Mouse (Mus musculus) gastrocnemius, postnatal 4 days (tissue): Measurements from ENCODE around the gene Pls1. TPM values are rescaled to one million over a fixed set of nuclear protein-coding genes. Genes with fewer than 3 reads are reported as not detected.

Experiments
- DNase-seq, 2 experiments: peaks; one replicate each; pipeline ENCODE4 v3.0.0; 2021 to 2022; ENCODE audit warnings: low spot score in 2 of 2, mixed read lengths in 2 of 2
- long read RNA-seq, 2 experiments: library from polyadenylated mRNA; stranded (forward); transcript quantifications; one replicate each; pipeline ENCODE4 v2.0.0; 2021
- total RNA-seq, 2 experiments: library from RNA; stranded (reverse); gene quantifications; 2 replicates each; pipeline ENCODE4 v1.2.3; 2021

The Pls1 gene
- under 1 TPM; 0.67 to 0.78 TPM for total RNA-seq
- long read RNA-seq, experiment 1, partial matches to known transcripts: 0 of 3 reads
- long read RNA-seq, experiment 1, other reads (novel, unspliced or antisense): 2 of 3 reads
- long read RNA-seq, experiment 2: 0 reads

DNA sequence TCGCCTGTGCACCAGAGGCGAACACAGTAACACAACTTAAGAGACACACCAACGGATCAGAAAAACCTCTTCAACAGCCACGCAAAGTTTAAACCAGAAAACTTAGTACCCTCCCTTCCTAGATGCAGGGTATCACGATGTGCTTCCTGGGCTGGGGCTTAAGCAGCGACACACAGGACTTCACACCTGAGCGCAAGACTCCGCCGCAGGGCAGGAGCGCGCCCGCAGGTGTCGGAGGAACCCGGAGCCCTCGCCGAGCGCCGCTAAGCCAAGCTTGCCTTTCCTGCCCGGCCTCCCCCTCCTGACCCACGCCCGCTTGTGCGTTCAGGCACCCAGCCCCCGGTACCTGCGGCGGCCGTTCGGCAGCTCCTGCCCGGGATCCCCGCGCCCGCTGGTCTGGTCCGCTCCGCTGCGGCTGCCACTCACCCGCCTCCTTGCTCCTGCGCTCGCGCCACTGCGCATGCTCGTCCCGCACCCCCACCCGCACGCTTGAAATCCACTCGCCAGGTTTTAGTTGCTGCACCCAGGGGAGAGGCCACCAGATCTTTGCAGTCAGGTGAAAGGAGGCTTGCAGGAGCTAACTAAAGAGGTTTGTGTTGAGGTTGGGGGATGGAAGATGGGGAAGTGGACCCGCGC, at the start of gene Pls1:
Gene Pls1, minus strand, starts transcription at position 487 of the 636 bp plus-strand sequence.
- DNase-seq: peak; percentile 42 to 69

DNA sequence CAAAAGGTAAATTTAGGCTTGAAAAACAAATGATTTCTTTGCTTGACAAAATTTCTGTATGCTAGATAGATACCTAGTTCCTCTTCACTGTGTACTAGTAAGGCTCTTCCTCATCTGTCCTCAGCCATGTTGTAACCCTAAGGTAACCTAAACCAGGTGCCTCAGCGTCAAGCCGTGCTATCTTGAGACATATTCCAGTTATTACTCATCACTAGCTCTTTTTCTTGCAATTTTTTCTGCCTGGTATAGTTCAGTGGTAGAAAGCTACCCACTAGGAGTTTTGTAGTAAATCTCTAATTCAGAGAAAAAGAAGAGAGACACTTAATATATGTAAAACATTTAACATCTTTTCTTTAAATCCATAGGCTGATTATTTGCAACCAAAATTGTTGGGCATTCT, 37.6 kb upstream of the Pls1 start:
- no peak for DNase-seq

DNA sequence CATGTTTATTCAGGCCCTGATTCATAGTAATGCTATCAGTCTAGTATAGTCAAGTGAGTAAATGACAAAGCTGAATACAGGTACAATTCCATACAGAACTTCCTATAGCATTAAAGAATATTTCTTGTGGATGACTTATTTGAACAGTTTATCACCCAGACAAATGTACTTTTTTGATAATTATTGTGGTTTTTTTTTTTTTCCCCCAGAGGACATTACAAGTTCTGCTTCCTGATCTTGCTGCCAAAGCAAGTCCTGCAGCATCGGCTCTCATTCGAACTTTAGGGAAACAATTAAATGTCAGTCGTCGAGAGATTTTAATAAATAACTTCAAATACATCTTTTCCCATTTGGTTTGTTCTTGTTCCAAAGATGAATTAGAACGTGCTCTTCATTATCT, 33.1 kb upstream of the Pls1 start:
- DNase-seq: no peak

DNA sequence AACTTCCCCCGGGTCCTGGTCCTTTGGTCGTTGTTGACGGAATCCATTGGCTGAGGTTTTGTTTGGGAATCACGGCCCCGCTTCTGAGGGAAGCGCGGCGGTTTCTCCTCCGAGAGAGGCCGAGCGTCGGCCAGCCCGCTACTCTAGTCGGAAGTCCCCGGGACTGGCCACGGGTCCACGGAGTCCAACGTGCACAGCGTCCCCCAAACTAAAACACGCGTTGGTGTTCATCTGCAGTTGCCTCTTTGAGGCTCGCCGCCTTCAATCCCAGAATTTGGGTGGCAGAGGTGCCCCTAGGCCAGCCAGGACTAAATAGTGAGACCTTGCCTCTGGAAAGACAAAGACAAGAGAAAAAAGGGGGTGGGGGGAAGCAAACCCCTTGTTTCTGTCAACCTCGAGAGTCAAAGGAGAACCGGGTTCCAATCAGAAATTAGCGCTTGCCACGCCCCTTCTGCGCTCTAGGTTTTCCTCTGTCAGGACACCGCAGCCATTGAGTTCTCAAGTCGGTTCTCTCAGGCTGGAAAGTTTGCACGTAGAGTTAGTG, 13.0 kb upstream of the Pls1 start:
- no peak for DNase-seq

DNA sequence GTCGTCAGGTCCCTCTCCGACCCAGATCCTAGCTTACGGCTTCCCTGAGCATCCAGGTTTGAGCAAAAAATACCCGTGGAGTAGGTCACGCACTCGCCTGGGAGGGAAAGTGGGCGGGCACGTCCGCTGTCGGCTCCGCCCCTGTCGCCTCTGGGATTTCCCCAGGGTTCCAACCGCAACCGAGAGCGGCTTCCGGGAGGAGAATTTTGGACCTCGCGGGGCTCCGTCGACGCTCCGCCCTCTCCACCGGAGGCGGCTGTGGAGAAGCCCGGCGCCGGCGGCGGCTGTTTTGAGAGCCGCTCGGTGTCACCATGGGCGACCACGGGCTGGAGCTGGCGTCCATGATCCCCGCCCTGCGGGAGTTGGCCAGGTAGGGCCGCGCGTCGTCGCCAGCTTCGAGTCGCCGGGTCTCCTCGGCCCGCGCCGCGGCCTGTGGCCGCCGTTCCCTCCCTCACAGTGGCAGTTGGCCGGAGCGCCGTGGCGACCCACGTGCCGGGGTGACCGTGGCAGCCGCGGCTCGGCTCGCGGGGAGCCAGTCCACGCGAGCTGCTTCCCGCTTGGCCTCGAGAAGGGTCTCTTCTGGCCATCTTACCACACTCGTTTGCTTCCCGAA, 12.4 kb upstream of the Pls1 start, which contains the start of gene Atr:
Gene Atr, plus strand, starts transcription at position 184 of the 613 bp plus-strand sequence.
- peak; percentile 89 to 95 for DNase-seq

DNA sequence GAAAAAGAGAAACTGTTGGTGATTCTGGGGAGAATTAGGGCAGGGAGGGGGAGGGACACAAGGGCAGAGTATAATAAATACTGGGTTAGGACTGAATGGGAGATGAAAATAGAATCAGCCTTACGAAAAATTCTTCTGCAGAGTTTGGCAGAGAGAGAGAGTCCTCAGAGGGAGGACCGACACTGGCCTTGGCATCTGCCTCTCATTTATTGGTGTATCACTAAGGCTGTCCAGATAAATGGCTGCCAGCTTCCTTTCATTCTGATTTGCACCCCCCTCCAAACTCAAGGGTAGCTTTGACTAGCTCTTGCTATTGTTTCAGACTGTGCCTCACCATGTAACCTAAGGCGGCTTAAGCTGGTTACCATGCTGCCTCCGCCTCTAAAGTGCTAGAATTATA, 10.9 kb upstream of the Pls1 start:
- no peak for DNase-seq

DNA sequence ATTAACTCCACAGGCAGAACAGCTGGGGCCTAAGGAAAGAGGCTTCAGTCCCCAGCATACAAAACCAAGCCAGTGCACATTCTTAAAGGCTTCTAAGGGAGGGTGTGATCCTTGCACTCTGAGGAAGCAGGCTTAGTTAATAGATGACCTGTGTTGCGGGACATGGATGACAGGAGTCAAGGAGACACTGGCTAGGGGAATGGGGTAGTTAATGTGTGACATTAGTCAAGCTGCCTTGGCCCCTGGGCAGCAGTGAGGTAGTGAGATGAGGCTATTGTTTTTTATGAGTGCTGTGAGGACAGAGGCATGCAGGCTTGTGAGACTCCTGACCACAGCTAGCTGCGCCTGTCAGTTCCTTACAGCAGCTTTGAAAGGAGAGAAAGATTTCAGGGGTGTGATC, 9.8 kb upstream of the Pls1 start:
- no peak for DNase-seq

DNA sequence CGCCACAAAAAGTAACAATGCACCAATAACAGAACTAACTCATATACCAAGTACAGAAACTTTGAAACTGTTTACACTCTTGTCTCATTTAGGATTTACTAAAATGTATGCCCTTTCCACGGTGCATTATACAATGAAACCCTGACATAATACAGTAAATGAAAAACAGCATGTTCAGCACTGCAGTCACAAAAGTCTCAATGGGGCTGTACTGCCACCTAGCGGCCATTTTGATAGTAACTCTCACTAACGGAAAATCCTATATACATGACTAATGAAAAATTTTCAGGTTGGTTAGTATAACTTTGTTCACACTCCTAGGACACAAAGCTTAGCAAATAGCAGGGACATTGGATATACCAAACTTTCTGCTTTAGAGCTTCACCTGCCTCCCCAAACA, 7.8 kb upstream of the Pls1 start:
- DNase-seq: peak; percentile 33 to 71

DNA sequence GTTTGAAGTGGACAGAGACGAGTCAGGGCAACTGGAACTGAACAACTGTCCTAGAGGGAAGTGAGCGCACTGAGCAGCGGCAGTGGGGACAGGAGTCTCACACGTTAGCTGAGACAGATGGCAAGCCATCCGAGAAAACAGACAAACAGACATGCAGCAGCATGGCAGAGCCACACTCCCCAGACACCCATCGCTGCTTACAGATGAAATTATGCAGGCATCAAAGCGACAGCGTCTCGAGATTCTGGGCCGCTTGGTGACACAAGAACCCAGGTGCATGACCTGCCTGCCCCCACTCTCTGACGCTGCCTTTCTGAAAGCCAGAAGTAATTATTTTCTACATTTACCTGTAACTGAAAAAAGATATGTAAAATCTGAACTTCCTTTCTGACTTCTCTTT, 6.6 kb upstream of the Pls1 start:
- DNase-seq: no peak

DNA sequence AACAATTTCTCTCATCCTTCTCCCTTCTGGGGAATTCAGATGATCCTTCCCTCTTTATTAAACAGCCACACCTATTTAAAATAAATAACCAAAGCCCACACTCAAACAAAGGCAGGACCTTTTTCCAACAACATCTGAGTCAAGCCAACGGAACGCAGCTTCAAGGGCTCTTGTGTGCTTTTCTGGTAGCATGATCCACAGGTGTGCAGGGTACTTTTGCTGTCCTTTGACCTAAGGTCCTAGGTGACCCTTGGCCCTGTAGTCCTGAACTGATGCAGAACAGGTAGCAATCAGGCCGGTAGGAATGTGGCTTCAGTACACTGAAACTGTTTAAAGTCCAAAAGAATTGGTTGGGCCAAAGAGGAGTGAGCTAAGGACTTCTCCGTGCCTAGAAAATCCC, 600 bp upstream of the Pls1 start:
- no peak for DNase-seq

DNA sequence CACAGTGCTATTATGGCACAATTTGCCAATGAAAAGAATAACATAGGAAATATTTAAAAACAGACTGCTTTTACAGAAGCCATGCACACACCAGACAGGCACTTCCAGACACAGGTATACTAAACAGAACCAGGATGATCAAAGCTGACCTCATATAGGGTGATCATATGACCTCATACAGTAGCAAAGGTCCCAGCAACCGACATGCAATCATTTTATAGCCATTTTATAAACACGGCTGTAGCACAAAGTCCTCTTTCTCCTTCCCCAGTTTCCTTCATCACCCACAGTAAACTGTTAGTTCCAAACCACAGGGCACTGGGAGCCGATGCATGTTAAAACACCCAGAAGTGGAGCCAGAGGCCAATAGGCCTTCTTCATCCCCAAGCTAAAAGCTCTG, 5.7 kb downstream of the Pls1 start:
- no peak for DNase-seq

DNA sequence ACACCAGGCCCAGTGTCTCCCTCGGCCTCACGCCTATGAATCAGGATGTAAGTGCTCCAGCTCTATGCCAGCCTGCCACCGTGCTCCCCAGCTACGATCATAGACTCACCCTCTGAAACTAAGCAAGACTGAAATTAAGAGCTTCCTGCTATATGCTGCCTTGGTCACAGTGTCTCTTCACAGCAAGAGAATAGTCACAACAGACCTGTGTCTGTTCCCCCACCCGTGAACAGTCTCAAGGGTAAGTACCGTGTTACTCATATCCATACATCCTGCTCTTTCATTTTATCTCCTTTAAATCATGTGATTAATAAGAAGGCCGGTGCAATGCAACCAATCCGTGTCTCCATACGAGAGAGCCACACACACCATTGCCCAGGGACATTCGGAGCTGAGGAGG, 9.4 kb downstream of the Pls1 start:
- no peak for DNase-seq

DNA sequence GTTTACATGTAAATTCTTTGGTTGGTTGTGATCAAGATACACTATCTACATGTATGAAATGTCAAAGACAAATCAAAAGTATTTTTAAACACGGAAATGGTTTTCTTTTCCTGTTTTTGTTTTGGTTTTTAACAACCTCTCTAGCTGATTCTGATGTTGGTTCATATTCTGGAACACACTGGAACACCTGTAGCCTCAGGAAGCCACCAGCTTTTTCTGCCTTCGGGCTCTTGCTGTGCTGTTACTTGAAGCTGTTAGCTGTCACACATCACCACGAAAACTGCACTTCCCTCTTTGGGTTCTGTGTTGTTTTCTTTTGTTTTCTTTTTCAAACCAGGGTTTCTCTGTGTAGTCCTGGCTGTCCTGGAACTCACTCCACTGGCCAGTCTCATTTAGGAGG, 10.3 kb downstream of the Pls1 start:
- DNase-seq: no peak

DNA sequence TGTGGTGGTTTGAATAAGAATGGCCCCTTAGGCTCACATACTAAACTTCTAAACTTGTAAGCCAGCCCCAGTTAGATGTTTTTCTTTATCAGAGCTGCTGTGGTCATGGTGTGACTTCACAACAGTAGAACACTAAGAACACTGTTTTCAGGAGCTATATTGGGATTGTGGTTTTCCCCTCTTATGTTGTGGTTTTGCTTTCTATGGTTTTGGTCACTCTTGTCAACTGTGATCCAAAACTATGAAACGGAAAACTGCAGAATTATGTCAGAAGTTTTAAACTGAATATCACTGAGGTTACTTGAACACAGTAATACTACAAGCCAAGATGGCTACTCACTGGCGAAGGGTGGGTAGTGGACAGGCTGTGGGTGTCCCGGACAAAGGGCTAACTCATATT, 12.4 kb downstream of the Pls1 start:
- no peak for DNase-seq

DNA sequence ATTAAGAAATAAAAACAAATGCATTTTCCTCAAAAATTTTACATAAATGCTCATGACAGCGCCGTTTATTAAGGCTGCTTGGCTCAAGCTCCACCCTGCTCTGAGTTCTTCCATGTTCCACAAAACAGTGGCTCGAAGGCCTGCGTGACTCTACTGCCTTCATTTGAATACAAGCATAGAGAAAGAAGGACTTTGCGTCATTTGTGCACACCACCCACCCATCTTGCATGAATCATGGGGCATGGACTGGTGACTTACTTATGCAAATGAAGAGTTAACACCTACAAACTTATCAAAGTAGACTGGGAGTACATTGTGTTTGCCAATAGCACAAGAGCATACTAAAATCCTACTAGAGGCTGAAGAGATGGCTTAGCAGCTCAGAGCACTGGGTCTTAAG, 17.5 kb downstream of the Pls1 start:
- no peak for DNase-seq

DNA sequence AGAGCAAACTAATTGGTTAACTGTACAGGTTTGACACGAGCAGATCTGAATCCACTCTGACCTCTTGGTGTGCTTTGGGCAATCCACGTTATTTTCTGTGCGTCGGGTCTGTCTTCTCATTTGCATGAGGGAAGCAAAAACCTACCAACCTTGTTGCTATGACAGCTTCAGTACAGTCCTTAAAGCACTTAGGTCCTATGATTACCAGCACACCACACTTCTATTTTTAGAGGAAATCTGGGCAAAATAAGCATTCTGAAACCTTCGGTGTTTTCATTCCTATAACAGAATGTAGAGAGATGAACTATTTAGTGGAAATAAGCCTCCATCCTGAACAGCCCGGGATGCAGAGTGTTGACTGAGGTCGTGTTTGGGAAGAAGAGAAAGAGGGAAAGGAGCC, 22.6 kb downstream of the Pls1 start:
- no peak for DNase-seq

DNA sequence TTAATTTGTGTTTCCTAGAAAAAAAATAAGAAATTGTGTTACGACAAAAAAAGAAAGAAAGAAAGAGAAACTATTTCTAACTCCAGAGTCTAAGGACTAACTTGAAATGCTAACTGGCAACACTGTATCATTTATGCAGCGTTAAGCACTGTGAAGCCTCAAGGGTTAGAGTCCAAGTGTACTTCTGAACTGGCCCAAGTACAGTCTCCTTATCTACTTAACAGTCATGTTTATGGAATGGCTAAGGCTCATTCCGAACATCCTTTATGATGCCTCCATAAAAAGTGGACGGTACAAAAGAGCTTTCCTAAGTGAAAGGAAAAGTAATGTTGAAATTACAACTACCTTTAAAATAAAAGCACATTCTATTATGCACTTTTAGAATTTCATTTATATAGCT, 29.4 kb downstream of the Pls1 start:
- no peak for DNase-seq

DNA sequence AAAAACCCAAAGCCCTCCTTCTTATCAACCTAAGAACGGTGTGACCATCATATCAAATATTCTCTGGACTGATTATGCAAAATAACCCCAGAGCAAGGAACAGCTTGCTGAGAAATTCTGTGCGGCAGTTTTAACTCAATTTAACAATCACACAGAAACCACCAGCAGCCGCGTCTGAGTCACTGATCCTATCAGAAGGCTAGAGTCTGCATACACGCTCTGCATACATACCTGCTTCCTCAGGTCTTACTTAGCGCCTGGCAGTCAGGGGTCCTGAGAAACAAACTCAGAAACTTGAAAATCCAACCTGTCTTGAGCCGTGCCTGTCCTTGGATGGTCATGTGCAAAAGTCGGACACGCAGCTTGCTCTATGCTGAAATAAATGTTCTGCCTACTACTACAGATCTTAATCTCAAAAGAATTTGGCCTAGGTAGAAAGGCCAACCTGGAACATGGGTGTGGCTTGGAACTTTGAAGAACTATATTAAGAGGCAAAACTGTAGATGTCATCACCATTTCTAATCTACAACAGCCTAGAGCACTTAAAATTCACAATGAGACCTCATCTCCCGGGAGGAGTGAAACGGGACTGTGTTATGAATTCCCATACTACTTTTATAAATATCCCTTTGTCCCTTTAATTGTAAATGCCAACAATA, 30.0 kb downstream of the Pls1 start:
- no peak for DNase-seq

DNA sequence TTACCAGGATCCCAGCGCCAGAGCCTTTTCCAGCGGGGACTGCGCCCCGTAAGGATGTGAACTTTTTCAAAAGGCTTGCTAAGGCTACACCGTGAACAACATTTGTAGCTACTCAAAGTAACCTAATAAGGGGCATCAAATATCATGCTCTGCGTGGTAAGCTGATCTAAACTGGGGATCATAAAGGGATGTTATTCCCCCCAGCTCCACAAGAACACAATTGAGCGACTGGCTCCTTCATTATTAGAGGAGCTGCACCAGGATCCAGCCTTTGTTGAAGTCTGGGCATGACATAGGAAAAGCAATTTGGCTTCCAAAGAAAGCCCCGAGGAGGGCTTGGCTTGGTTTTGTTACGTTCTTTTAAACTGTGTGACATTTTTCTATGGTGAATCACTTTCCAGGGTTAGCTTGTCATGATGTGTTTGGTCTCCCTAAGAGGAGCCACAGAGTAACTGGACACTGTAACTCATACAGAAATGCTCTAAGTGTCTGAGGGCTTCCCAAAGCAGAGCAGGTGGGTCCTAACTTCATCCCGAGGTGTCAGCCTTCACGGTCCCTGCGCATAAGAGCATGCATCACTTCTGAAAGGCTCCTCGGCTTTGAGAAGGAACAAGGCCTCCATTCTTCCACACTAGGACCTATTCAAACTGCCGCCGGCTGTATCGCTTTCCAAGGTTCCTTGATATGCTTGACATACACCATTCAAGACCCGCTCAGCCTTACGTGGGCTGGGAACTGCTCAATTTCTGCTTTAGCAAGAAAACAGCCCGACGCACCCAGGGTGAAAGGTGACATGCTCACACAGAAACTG, 31.2 kb downstream of the Pls1 start:
- DNase-seq: no peak

DNA sequence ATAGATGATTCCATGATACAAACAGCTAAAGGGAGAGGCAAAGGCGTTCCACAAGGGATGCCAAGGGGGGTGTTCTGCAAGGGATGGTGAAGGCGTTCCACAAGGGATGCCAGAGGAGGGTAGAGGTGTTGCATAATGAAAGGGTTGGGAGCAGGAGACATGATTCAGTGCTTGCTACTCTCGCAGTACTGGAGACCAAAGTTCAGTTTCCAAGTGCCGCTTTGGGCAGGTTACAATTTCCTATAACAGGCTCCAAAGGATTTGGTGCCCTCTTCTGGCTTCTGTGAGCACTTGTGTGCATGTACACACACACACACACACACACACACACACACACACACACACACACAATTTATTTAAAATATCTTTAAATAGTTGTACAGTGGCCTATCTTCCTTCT, 33.3 kb downstream of the Pls1 start:
- DNase-seq: no peak

DNA sequence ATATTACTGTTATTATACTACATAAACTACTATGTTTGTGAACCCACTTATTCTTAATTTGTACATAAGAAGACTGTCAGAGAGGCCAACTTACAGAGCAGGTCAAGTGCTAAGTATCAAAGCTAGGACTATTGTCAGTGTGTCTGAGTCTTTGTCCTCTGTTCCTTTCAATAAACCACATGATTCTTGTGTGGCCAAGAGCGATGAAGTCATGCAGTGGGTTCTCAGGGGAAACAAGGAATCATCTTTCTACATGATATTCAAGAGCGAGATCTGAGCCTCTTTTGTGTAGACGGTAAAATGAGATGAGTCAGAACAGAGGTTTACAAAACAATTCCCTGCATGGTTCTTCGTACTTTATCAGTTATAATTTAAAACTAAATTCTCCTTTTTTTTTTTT, 35.5 kb downstream of the Pls1 start:
- DNase-seq: no peak
